Mouse (Mus musculus) bone marrow macrophage, adult 2 months (primary cell): ENCODE measurements around the gene Rreb1. TPM values are rescaled to one million over a fixed set of nuclear protein-coding genes. Genes with fewer than 3 reads are reported as not detected.

Experiments used
- H3K27ac ChIP-seq: 2 replicates; pipeline ENCODE4 v1.5.1; 2012; ENCODE audit warnings: low read depth, low read length; ENCODE audit not compliant: insufficient read depth
- H3K4me1 ChIP-seq: 2 replicates; pipeline ENCODE4 v1.6.1; 2012; ENCODE audit warnings: low read length; ENCODE audit not compliant: control insufficient read depth, insufficient read depth
- H3K4me3 ChIP-seq: 2 replicates; pipeline ENCODE4 v1.5.1; 2012; ENCODE audit warnings: mild to moderate bottlenecking, low read length, moderate library complexity; ENCODE audit not compliant: insufficient read depth
- CTCF ChIP-seq: IDR thresholded peaks from 2 replicates; pipeline ENCODE4 v1.5.1; 2012; ENCODE audit warnings: low read depth, mild to moderate bottlenecking, low read length, moderate library complexity
- POLR2A ChIP-seq: IDR thresholded peaks from 2 replicates; pipeline ENCODE4 v1.6.1; 2012; ENCODE audit warnings: mild to moderate bottlenecking, low read depth, low read length, borderline replicate concordance
- polyA plus RNA-seq: library from polyadenylated mRNA; stranded (reverse); fragments of >200 nt; gene quantifications from 2 replicates; pipeline ENCODE4 v1.2.4, GENCODE M21; 2012; ENCODE audit not compliant: missing spikeins, insufficient read depth, insufficient read length

The Rreb1 gene
- polyA plus RNA-seq, 1 experiment, result 57.2 TPM

GRCm38 (mm10) chr13:37974731-37975130, 196.5 kb downstream of the Rreb1 start:
- H3K4me3 ChIP-seq, result no peak overlapping the region
- no peak for TF ChIP-seq POLR2A
- no peak for TF ChIP-seq CTCF

GRCm38 (mm10) chr13:37979506-37979905, 201.3 kb downstream of the Rreb1 start:
- no peaks in the 10 kb centered on the region for H3K4me1 ChIP-seq
- no peak overlapping the region for H3K27ac ChIP-seq
- H3K4me3 ChIP-seq, result no peak overlapping the region
- no peak for TF ChIP-seq CTCF
- no peak for TF ChIP-seq POLR2A

More at GRCm38 (mm10) chr13:37974731-37975130, 196.5 kb downstream of the Rreb1 start:
- Histone ChIP-seq H3K27ac (no peak overlapping the region), H3K4me1 (no peaks in the 10 kb centered on the region)

GRCm38 (mm10) chr13:37980346-37980745, 202.1 kb downstream of the Rreb1 start:
- no peak for TF ChIP-seq POLR2A
- TF ChIP-seq CTCF, result no peak

GRCm38 (mm10) chr13:37981063-37981462, 202.9 kb downstream of the Rreb1 start:
- Histone ChIP-seq H3K4me1 (no peaks in the 10 kb centered on the region), H3K4me3 (no peak overlapping the region), H3K27ac (no peak overlapping the region)
- no peak for TF ChIP-seq POLR2A
- no peak for TF ChIP-seq CTCF

More at GRCm38 (mm10) chr13:37980346-37980745, 202.1 kb downstream of the Rreb1 start:
- Histone ChIP-seq H3K27ac (no peak overlapping the region), H3K4me3 (no peak overlapping the region), H3K4me1 (no peaks in the 10 kb centered on the region)

- peaks cover 12% of the 10 kb centered on the region for H3K4me1 ChIP-seq
- H3K4me3 ChIP-seq, result no peak overlapping the region
- no peak overlapping the region for H3K27ac ChIP-seq
- TF ChIP-seq POLR2A (no peak), CTCF (no peak)
These were observed 208.0 kb downstream of the Rreb1 start for GRCm38 (mm10) chr13:37986166-37986565.

- Histone ChIP-seq H3K27ac (no peak overlapping the region), H3K4me3 (no peak overlapping the region), H3K4me1 (peaks cover 15% of the 10 kb centered on the region)
- TF ChIP-seq POLR2A, result no peak
- no peak for TF ChIP-seq CTCF
These were observed 211.5 kb downstream of the Rreb1 start for GRCm38 (mm10) chr13:37989701-37990100.

- TF ChIP-seq POLR2A (no peak), CTCF (no peak)
- H3K4me3 ChIP-seq, result peak overlapping the region; percentile 99
- peak overlapping the region; percentile 78 for H3K27ac ChIP-seq
- H3K4me1 ChIP-seq, result peaks cover 20% of the 10 kb centered on the region
These were observed 214.6 kb downstream of the Rreb1 start for GRCm38 (mm10) chr13:37992638-37993371.

GRCm38 (mm10) chr13:37993376-37993703, 215.1 kb downstream of the Rreb1 start:
- TF ChIP-seq POLR2A, result no peak
- no peak for TF ChIP-seq CTCF
- Histone ChIP-seq H3K4me3 (peak overlapping the region; percentile 99), H3K4me1 (peaks cover 22% of the 10 kb centered on the region), H3K27ac (peak overlapping the region; percentile 78)

- Histone ChIP-seq H3K4me3 (peak within 1 kb of the TSS; percentile 99), H3K27ac (peak within 1 kb of the TSS; percentile 78), H3K4me1 (peaks cover 23% of the 10 kb centered on the region)
- no peak for TF ChIP-seq CTCF
- no peak for TF ChIP-seq POLR2A
These were observed 215.7 kb downstream of the Rreb1 start, which contains the start of gene Ssr1 for GRCm38 (mm10) chr13:37993704-37994404. Gene Ssr1 (minus strand): TSS chr13:37994217.

GRCm38 (mm10) chr13:37994405-37994749, 216.2 kb downstream of the Rreb1 start:
- Histone ChIP-seq H3K4me1 (peaks cover 23% of the 10 kb centered on the region), H3K4me3 (peak overlapping the region; percentile 42; the same call in 1 of the 2 replicates), H3K27ac (no peak overlapping the region)
- TF ChIP-seq CTCF, result no peak
- no peak for TF ChIP-seq POLR2A

GRCm38 (mm10) chr13:37999713-38000112, 221.5 kb downstream of the Rreb1 start:
- H3K4me1 ChIP-seq, result peaks cover 8% of the 10 kb centered on the region
- TF ChIP-seq CTCF, result no peak
- TF ChIP-seq POLR2A, result no peak
- H3K27ac ChIP-seq, result no peak overlapping the region
- H3K4me3 ChIP-seq, result no peak overlapping the region

Other genes with a start within 250 kb of the Rreb1 start
- 74.3 and 89.8 TPM in 2 replicates for gene Ssr1, start 215.8 kb downstream of the Rreb1 start, polyA plus RNA-seq